Mouse (Mus musculus): ENCODE data around the gene Hoxc4. TPM values are rescaled to one million over a fixed set of nuclear protein-coding genes. Genes with fewer than 3 reads are reported as not detected.
A peak's percentile ranks its signal among the peaks of the same experiment; 100 is the strongest.

The Hoxc4 gene
- total RNA-seq, 1 experiment = 0.31 TPM

- Histone ChIP-seq H3K4me3 (ENCODE audit: insufficient read depth in 1 of 2, low read depth in 1 of 2, low read length in 2 of 2, poor library complexity in 1 of 2, severe bottlenecking in 1 of 2) (peak overlapping the region; percentile 46 to 55; a peak in 3 of 4 replicates), H3K27ac (ENCODE audit: insufficient read depth, low read depth, low read length, poor library complexity, severe bottlenecking) (no peak overlapping the region), H3K9ac (ENCODE audit: insufficient read depth, low read depth, low read length, poor library complexity, severe bottlenecking) (peak overlapping the region; percentile 27; the same call in 1 of the 2 replicates), H3K9me3 (ENCODE audit: control insufficient read depth, insufficient read depth, low read depth, low read length) (no peaks in the 10 kb centered on the region), H3K36me3 (ENCODE audit: control insufficient read depth, insufficient read depth, low read length, poor library complexity, severe bottlenecking) (no peaks in the 10 kb centered on the region), H3K4me1 (ENCODE audit: control insufficient read depth in 2 of 2, insufficient read depth in 2 of 2, low read length in 2 of 2, poor library complexity in 1 of 2) (no peaks in the 10 kb centered on the region)
- in situ Hi-C loops (cut with MboI; ENCODE audit: low sequenced_read_pairs in 2 of 2, unreplicated experiment in 2 of 2) = no loop called here
- TF ChIP-seq CHD2 (IDR thresholded peaks at IDR 0.05; ENCODE audit: low read depth, low read length) (no peak), ZNF384 (IDR thresholded peaks at IDR 0.05; ENCODE audit: low read depth, low read length) (no peak), MAFK (IDR thresholded peaks at IDR 0.05; ENCODE audit: insufficient read depth, low read depth, low read length) (no peak), ZC3H11A (IDR thresholded peaks at IDR 0.05; ENCODE audit: borderline replicate concordance, low read depth, low read length) (no peak), HCFC1 (IDR thresholded peaks at IDR 0.05; ENCODE audit: borderline replicate concordance, insufficient read depth, low read length) (no peak)
- no peak for DNase-seq (ENCODE audit: low read depth, low spot score)
Observed at GRCm38 (mm10) chr15:103069173-103069572, 50.4 kb downstream of the Hoxc4 start.

- in situ Hi-C loops (cut with MboI; ENCODE audit: low sequenced_read_pairs in 2 of 2, unreplicated experiment in 2 of 2) = no loop called here
- Histone ChIP-seq H3K9me3 (ENCODE audit: control insufficient read depth, insufficient read depth, low read depth, low read length) (no peaks in the 10 kb centered on the region), H3K9ac (ENCODE audit: insufficient read depth, low read depth, low read length, poor library complexity, severe bottlenecking) (no peak overlapping the region), H3K4me3 (ENCODE audit: insufficient read depth in 1 of 2, low read depth in 1 of 2, low read length in 2 of 2, poor library complexity in 1 of 2, severe bottlenecking in 1 of 2) (no peak overlapping the region), H3K4me1 (ENCODE audit: control insufficient read depth in 2 of 2, insufficient read depth in 2 of 2, low read length in 2 of 2, poor library complexity in 1 of 2) (no peaks in the 10 kb centered on the region), H3K27ac (ENCODE audit: insufficient read depth, low read depth, low read length, poor library complexity, severe bottlenecking) (no peak overlapping the region), H3K36me3 (ENCODE audit: control insufficient read depth, insufficient read depth, low read length, poor library complexity, severe bottlenecking) (no peaks in the 10 kb centered on the region)
- no peak for TF ChIP-seq HCFC1 (IDR thresholded peaks at IDR 0.05; ENCODE audit: borderline replicate concordance, insufficient read depth, low read length)
- TF ChIP-seq ZNF384 (IDR thresholded peaks at IDR 0.05; ENCODE audit: low read depth, low read length) = no peak
- DNase-seq (ENCODE audit: low read depth, low spot score) = no peak
Observed at GRCm38 (mm10) chr15:103071266-103071665, 52.5 kb downstream of the Hoxc4 start.

GRCm38 (mm10) chr15:103074663-103075415 is 56.1 kb downstream of the Hoxc4 start:
- Histone ChIP-seq H3K9me3 (ENCODE audit: control insufficient read depth, insufficient read depth, low read depth, low read length) (no peaks in the 10 kb centered on the region), H3K4me1 (ENCODE audit: control insufficient read depth in 2 of 2, insufficient read depth in 2 of 2, low read length in 2 of 2, poor library complexity in 1 of 2) (no peaks in the 10 kb centered on the region), H3K36me3 (ENCODE audit: control insufficient read depth, insufficient read depth, low read length, poor library complexity, severe bottlenecking) (no peaks in the 10 kb centered on the region), H3K9ac (ENCODE audit: insufficient read depth, low read depth, low read length, poor library complexity, severe bottlenecking) (no peak overlapping the region), H3K27ac (ENCODE audit: insufficient read depth, low read depth, low read length, poor library complexity, severe bottlenecking) (no peak overlapping the region), H3K4me3 (ENCODE audit: insufficient read depth in 1 of 2, low read depth in 1 of 2, low read length in 2 of 2, poor library complexity in 1 of 2, severe bottlenecking in 1 of 2) (no peak overlapping the region)
- TF ChIP-seq MAFK (IDR thresholded peaks at IDR 0.05; ENCODE audit: insufficient read depth, low read depth, low read length) = no peak
- no peak for TF ChIP-seq CHD2 (IDR thresholded peaks at IDR 0.05; ENCODE audit: low read depth, low read length)
- DNase-seq (ENCODE audit: low read depth, low spot score) = no peak
- in situ Hi-C loops (cut with MboI; ENCODE audit: low sequenced_read_pairs in 2 of 2, unreplicated experiment in 2 of 2) = no loop called here

- Histone ChIP-seq H3K36me3 (ENCODE audit: control insufficient read depth, insufficient read depth, low read length, poor library complexity, severe bottlenecking) (no peaks in the 10 kb centered on the region), H3K4me3 (ENCODE audit: insufficient read depth in 1 of 2, low read depth in 1 of 2, low read length in 2 of 2, poor library complexity in 1 of 2, severe bottlenecking in 1 of 2) (no peak overlapping the region), H3K9me3 (ENCODE audit: control insufficient read depth, insufficient read depth, low read depth, low read length) (no peaks in the 10 kb centered on the region), H3K4me1 (ENCODE audit: control insufficient read depth in 2 of 2, insufficient read depth in 2 of 2, low read length in 2 of 2, poor library complexity in 1 of 2) (no peaks in the 10 kb centered on the region), H3K27ac (ENCODE audit: insufficient read depth, low read depth, low read length, poor library complexity, severe bottlenecking) (no peak overlapping the region), H3K9ac (ENCODE audit: insufficient read depth, low read depth, low read length, poor library complexity, severe bottlenecking) (no peak overlapping the region)
- in situ Hi-C loops (cut with MboI; ENCODE audit: low sequenced_read_pairs in 2 of 2, unreplicated experiment in 2 of 2) = no loop called here
- no peak for DNase-seq (ENCODE audit: low read depth, low spot score)
- no peak for TF ChIP-seq HCFC1 (IDR thresholded peaks at IDR 0.05; ENCODE audit: borderline replicate concordance, insufficient read depth, low read length)
Observed at GRCm38 (mm10) chr15:103077673-103078072, 58.9 kb downstream of the Hoxc4 start.

- Histone ChIP-seq H3K9ac (ENCODE audit: insufficient read depth, low read depth, low read length, poor library complexity, severe bottlenecking) (no peak overlapping the region), H3K36me3 (ENCODE audit: control insufficient read depth, insufficient read depth, low read length, poor library complexity, severe bottlenecking) (no peaks in the 10 kb centered on the region), H3K9me3 (ENCODE audit: control insufficient read depth, insufficient read depth, low read depth, low read length) (no peaks in the 10 kb centered on the region), H3K27ac (ENCODE audit: insufficient read depth, low read depth, low read length, poor library complexity, severe bottlenecking) (no peak overlapping the region), H3K4me3 (ENCODE audit: insufficient read depth in 1 of 2, low read depth in 1 of 2, low read length in 2 of 2, poor library complexity in 1 of 2, severe bottlenecking in 1 of 2) (no peak overlapping the region), H3K4me1 (ENCODE audit: control insufficient read depth in 2 of 2, insufficient read depth in 2 of 2, low read length in 2 of 2, poor library complexity in 1 of 2) (no peaks in the 10 kb centered on the region)
- in situ Hi-C loops (cut with MboI; ENCODE audit: low sequenced_read_pairs in 2 of 2, unreplicated experiment in 2 of 2) = no loop called here
- no peak for DNase-seq (ENCODE audit: low read depth, low spot score)
- no peak for TF ChIP-seq HCFC1 (IDR thresholded peaks at IDR 0.05; ENCODE audit: borderline replicate concordance, insufficient read depth, low read length)
- TF ChIP-seq CHD2 (IDR thresholded peaks at IDR 0.05; ENCODE audit: low read depth, low read length) = no peak
- no peak for TF ChIP-seq ZC3H11A (IDR thresholded peaks at IDR 0.05; ENCODE audit: borderline replicate concordance, low read depth, low read length)
- TF ChIP-seq MAFK (IDR thresholded peaks at IDR 0.05; ENCODE audit: insufficient read depth, low read depth, low read length) = no peak
- no peak for TF ChIP-seq ZNF384 (IDR thresholded peaks at IDR 0.05; ENCODE audit: low read depth, low read length)
Observed at GRCm38 (mm10) chr15:103082622-103083021, 63.9 kb downstream of the Hoxc4 start.
